Mouse (Mus musculus) spleen, postnatal 14 days (tissue): ENCODE data around the gene Gnl1.
A peak's percentile ranks its signal among the peaks of the same experiment; 100 is the strongest.
"Not testable (repeated sequence)": the region's sequence is repeated elsewhere in the genome, so short reads cannot be mapped to it uniquely, and the experiment has no call there.

Experiments used
- DNase-seq, 2 experiments: peaks; one replicate each; pipeline ENCODE4 v3.0.0; 2021 to 2022; ENCODE audit warnings: low spot score in 2 of 2

Gene Gnl1

GRCm38 (mm10) chr17:35994175-35994878, 14.7 kb downstream of the Gnl1 start:
- DNase-seq: peak; percentile 64 to 69

- no peak for DNase-seq
Measured at GRCm38 (mm10) chr17:35994879-35995240, 15.2 kb downstream of the Gnl1 start.

GRCm38 (mm10) chr17:35996949-35997348, 17.3 kb downstream of the Gnl1 start:
- peak; percentile 93 to 99 for DNase-seq

DNA sequence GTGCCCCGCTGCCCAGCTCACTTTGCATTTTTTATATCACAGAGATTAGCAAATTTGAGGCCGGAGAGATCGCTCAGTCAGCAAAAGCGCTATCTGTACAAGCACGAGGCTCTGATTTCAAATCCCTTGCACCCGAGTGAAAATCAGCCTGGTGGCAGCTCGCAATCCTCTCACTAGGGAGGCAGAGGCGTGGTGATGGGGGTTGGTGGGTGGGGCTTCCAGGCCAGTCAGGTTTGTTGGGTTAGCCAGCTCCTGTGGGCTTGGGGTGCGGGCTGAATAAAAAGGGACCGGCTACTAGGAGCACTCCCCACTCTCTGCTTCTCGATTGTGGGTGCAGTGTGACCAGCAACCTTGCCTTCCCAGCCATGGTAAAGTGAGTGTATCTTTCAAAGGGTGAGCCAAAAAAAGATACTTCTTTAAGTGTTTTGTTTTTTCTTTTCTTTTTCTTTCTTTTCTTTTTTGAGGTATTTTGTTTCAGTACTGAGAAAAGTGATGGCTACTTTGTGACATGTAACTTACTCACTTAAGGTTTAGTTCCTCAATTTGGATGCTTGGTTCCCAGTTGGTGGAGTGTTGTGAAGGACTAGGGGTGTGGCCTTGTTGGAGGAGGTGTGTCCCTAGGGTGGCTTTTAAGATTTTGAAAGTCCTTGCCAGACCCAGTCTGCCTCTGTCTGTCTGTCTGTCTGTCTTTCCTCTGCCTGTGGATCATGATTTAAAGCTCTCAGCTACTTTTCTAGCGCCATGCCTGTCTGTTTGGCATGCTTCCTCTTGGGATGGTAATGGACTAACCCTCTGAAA, 18.3 kb downstream of the Gnl1 start:
- DNase-seq: peak; percentile 51 to 58

DNA sequence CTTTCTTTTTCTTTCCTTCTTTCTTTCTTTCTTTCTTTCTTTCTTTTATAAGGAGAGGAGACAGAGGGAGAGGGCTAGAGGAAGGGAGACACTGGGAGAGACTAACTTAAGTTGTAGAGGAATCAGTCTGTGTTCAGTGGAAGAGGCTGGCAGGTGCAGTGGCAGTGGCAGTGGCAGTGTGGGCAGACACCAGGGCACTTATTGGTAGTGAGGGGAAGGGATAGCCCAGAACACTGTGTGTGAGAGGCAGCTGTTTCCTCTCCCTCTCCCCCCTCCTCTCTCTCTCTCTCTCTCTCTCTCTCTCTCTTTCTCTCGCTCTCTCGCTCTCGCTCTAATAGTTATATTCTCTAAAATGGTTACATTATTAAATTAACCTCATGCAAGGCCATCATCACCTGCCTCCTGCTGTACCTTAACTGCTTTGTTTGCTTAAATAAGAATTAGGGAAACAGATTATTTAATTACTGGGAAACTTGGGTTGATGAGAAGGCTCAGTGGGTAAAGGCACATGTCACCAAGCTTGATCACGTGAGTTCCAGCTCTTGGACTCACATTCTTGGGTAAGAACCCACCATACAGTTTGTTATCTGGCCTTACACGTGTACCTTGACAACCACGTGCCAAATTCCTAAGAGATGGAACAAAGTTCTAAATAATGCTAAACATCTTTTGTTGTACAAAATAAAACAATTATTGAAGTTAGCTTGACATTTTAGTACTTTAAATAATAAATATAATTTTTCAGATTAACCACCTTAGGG, 19.1 kb downstream of the Gnl1 start:
- DNase-seq: no peak

GRCm38 (mm10) chr17:35999356-35999755, 19.7 kb downstream of the Gnl1 start:
- peak in 1 of 2 experiments; percentile 39 for DNase-seq

GRCm38 (mm10) chr17:36000349-36000748, 20.7 kb downstream of the Gnl1 start:
- DNase-seq: no peak

GRCm38 (mm10) chr17:36001121-36001897, 21.7 kb downstream of the Gnl1 start:
- peak in 1 of 2 experiments; percentile 53 for DNase-seq

DNA sequence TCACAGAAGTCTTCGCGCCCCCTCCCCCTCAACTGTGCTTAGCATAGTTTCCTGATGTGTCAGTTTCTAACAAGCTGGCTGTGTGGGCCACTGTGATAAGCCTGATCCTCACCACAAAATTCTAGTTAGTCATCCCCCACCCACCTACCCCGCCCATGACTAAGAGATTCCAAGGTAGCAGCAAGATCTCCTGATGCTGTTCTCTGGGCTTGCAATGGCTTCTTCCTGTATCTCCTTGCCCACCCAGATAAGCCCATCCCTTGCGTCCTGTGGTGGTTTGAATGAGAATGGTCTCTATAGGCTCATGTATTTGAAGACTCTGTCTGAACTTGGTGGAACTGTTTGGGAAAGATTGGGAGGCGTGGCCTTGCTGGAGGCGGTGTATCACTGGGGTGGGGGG, 22.3 kb downstream of the Gnl1 start:
- peak in 1 of 2 experiments; percentile 56 for DNase-seq

- no peak for DNase-seq
Measured at GRCm38 (mm10) chr17:36003331-36003730, 23.7 kb downstream of the Gnl1 start.

DNA sequence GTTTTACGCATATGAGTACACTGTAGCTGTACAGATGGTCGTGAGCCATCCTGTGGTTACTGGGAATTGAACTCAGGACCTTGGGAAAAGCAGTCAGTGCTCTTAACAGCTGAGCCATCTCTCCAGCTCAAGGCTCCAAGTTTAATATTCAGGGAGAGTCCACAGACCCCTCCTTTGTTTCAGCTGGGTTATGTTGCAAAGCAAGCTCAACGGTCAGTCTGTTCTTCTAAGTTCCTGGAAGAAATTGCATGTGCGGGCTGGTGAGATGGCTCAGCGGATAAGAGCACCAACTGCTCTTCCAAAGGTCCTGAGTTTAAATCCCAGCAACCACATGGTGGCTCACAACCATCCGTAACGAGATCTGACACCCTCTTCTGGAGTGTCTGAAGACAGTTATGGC, 24.8 kb downstream of the Gnl1 start:
- not testable (repeated sequence) for DNase-seq

- DNase-seq: no peak
Measured at GRCm38 (mm10) chr17:36014977-36015376, 35.3 kb downstream of the Gnl1 start.

GRCm38 (mm10) chr17:36017046-36017445, 37.4 kb downstream of the Gnl1 start:
- DNase-seq: no peak

- no peak for DNase-seq
Measured at GRCm38 (mm10) chr17:36018979-36019378, 39.3 kb downstream of the Gnl1 start.

DNA sequence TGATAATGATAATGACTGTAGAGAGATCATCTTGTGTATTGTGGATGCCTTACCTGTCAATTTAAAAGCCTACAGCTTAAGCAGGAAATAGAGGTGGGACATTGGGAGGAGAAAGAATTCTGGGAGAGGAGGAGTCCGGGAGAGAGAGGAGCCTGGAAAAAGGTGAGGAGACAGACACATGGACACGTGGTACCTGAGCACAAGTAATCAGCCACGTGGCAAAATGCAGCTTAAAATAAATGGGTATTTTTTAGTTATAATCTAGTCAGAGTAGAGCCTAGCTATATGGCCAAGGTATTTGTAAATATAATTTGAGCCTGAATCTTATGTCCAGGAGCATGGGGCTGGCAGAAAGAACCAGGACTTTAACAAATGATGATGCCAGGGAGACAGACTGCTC, 39.9 kb downstream of the Gnl1 start:
- no peak for DNase-seq

GRCm38 (mm10) chr17:36020191-36021073, 40.8 kb downstream of the Gnl1 start, which contains the start of gene H2-T24:
Gene H2-T24, minus strand, starts transcription at chr17:36020560.
- peak; percentile 63 to 75 for DNase-seq

DNA sequence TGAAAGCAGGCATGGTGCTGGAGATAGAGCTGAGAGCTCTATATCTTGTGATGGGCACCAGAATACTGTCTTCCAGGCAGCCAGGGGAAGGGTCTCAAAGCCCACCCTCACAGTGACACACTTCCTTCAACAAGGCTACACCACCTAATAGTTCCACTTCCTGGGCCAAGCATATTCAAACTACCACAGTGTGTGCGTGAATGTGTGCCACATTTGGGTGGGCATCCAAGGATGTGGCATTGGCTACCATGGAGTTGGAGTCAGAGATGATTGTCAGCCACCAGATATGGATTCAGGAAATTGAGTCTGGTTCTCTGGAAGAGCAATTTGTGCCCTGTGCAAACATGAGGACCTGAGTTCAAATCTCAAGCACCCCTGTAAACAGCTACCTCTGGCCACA, 41.7 kb downstream of the Gnl1 start:
- DNase-seq: no peak

DNA sequence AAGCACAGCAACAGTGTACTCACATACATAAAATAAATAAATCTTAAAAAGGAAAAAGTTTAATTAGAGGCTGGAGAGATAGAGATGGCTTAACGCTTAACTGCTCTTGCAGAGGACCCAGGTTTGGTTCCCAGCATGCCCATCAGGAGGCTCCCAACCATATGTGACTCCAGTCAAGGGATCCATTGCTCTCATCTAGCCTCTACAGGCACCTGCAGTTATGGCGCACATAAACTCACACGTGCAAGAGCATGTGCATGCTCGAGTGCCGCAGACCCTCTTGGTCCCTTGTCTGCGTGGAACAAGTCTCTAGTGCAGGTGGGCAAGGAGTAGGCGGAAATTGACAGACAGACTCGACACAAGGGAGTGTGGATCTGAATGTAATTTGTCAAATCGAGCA, 42.4 kb downstream of the Gnl1 start:
- DNase-seq: no peak

GRCm38 (mm10) chr17:36022922-36023321, 43.3 kb downstream of the Gnl1 start:
- DNase-seq: no peak
